Mouse (Mus musculus) neural tube, embryonic 13.5 days (tissue): ENCODE data around the gene Acsbg1. TPM values are rescaled to one million over a fixed set of nuclear protein-coding genes. Genes with fewer than 3 reads are reported as not detected.

Experiments used
- ATAC-seq: fragments of 200-750 bp; cut with Nextera tagmentation; 2 replicates; pipeline ENCODE4 v1.8.0; 2017; ENCODE audit warnings: low read depth, mild to moderate bottlenecking, moderate TSS enrichment, moderate library complexity
- H3K27ac ChIP-seq: fragments of 300-500 bp; sonication (generic); replicated peaks from 2 replicates; pipeline ENCODE4 v1.5.1; 2015; ENCODE audit warnings: moderate library complexity, mild to moderate bottlenecking, inconsistent platforms
- H3K27me3 ChIP-seq: fragments of 300-500 bp; sonication (generic); 2 replicates; pipeline ENCODE4 v1.6.1; 2015; ENCODE audit warnings: mild to moderate bottlenecking, inconsistent platforms
- H3K36me3 ChIP-seq: fragments of 300-500 bp; sonication (generic); 2 replicates; pipeline ENCODE4 v1.6.1; 2015; ENCODE audit warnings: mild to moderate bottlenecking, inconsistent platforms
- H3K4me1 ChIP-seq: fragments of 300-500 bp; sonication (generic); replicated peaks from 2 replicates; pipeline ENCODE4 v1.6.1; 2015; ENCODE audit warnings: inconsistent platforms
- H3K4me2 ChIP-seq: fragments of 300-500 bp; sonication (generic); 2 replicates; pipeline ENCODE4 v1.6.1; 2015; ENCODE audit warnings: inconsistent platforms, mild to moderate bottlenecking, moderate library complexity
- H3K4me3 ChIP-seq: fragments of 300-500 bp; sonication (generic); 2 replicates; pipeline ENCODE4 v1.5.1; 2015; ENCODE audit warnings: mild to moderate bottlenecking, inconsistent platforms
- H3K9ac ChIP-seq: fragments of 300-500 bp; sonication (generic); 2 replicates; pipeline ENCODE4 v1.6.1; 2015; ENCODE audit warnings: moderate library complexity, mild to moderate bottlenecking, inconsistent platforms
- H3K9me3 ChIP-seq: fragments of 300-500 bp; sonication (generic); 2 replicates; pipeline ENCODE4 v1.6.1; 2016; ENCODE audit warnings: inconsistent platforms
- WGBS: fragments of 180-500 bp; shearing (Covaris S2); methylation state at CpG from one replicate; pipeline ENCODE4 v1.1.7; 2015; 5-methylcytosine and 5-hydroxymethylcytosine counted together
- polyA plus RNA-seq: library from polyadenylated mRNA; unstranded; fragments of >200 nt; fragmentation: Nextera tagmentation; extraction: Ambion mirVana; gene quantifications from 2 replicates; pipeline ENCODE4 v1.2.1, GENCODE M21; 2015

The Acsbg1 gene
- polyA plus RNA-seq, 1 experiment from 2014 or later = 17.0 TPM

DNA sequence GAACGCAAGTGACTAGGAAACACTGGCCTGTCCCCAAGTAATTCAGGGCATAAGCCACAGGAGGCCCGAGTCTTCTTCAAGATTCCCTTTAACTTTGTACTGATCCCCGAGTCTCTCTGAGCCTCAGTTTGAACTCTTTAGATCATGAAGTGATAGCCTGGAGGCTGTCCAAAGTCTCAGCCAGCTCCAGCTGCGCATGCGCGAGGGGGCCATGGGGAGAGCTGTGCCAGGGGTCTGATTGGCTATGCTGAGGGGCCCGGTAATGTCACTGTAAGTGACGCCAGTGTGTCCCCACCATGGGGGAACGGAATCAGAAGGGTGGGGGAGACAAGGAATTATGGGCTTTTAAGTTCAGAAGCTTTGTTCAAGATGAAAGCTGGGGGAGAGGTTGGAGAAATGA is 2.7 kb upstream of the Acsbg1 start:
- Histone ChIP-seq H3K9me3 (0 out of 2 replicates have a peak, but pooled peaks cover 3% of the 10 kb centered on the region), H3K36me3 (no peaks in the 10 kb centered on the region), H3K9ac (no peak overlapping the region), H3K4me2 (no peak overlapping the region), H3K27ac (no peak overlapping the region), H3K27me3 (no peaks in the 10 kb centered on the region), H3K4me3 (no peak overlapping the region), H3K4me1 (peaks cover 18% of the 10 kb centered on the region)
- 73% methylated on average over 9 of the region's 9 CpGs for WGBS
- ATAC-seq = no peak

DNA sequence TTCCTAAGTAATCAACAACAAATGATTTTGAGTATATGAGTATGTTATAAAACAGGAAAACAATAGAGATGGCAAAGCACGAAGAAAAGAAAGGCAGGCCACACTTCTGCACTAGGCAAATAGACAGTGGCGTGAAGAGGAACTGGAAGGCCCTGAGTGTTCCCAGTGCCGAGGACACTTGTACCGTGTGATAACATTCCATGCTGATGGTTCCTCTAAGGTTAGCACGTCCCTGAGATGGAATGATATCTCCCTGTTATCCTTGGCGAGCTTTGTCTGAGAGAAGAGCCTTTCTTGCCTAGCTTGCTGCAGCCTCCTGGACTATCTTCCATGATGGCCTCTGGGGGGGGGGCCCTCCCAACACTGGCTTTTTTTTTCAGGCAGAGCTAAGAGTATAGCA is 2.9 kb downstream of the Acsbg1 start:
- Histone ChIP-seq H3K4me3 (no peak overlapping the region), H3K27ac (no peak overlapping the region), H3K4me1 (peaks cover 18% of the 10 kb centered on the region), H3K9me3 (no peaks in the 10 kb centered on the region), H3K9ac (no peak overlapping the region), H3K27me3 (no peaks in the 10 kb centered on the region), H3K36me3 (no peaks in the 10 kb centered on the region), H3K4me2 (no peak overlapping the region)
- ATAC-seq = no peak
- WGBS = 87% methylated on average over 6 of the region's 6 CpGs

- no peaks in the 10 kb centered on the region for H3K36me3 ChIP-seq
- no peaks in the 10 kb centered on the region for H3K9me3 ChIP-seq
- H3K27ac ChIP-seq = no peak overlapping the region
- no peak overlapping the region for H3K4me3 ChIP-seq
- H3K4me2 ChIP-seq = no peak overlapping the region
- no peak overlapping the region for H3K9ac ChIP-seq
- peaks cover 5% of the 10 kb centered on the region for H3K4me1 ChIP-seq
- 85% methylated on average over 6 of the region's 6 CpGs for WGBS
- no peak for ATAC-seq
- H3K27me3 ChIP-seq = no peaks in the 10 kb centered on the region
These were observed 5.3 kb downstream of the Acsbg1 start for GRCm38 (mm10) chr9:54656402-54656801.

GRCm38 (mm10) chr9:54655846-54656245 is 5.8 kb downstream of the Acsbg1 start:
- WGBS = 72% methylated on average over 2 of the region's 2 CpGs
- H3K4me3 ChIP-seq = no peak overlapping the region
- no peak overlapping the region for H3K4me2 ChIP-seq
- no peak for ATAC-seq
- no peak overlapping the region for H3K27ac ChIP-seq
- H3K9ac ChIP-seq = no peak overlapping the region
- no peaks in the 10 kb centered on the region for H3K36me3 ChIP-seq
- no peaks in the 10 kb centered on the region for H3K27me3 ChIP-seq
- no peaks in the 10 kb centered on the region for H3K4me1 ChIP-seq
- no peaks in the 10 kb centered on the region for H3K9me3 ChIP-seq

DNA sequence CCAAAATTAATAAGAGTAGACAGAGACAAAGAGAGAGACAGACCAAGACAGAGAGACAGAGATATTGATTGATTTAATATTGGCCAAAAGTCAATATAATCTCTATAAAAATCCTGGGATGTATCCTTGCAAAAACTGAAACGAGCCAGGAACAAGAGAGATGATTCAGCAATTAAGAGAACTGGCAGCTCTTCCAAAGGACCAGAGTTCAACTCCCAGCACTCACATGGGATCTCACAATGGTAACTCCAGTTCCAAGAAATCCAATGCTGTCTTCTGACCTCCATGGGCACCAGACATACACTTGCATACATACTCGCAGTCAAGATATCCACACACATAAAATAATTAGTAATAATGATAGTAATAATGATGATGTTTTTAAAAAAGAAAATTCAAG is 8.9 kb downstream of the Acsbg1 start:
- Histone ChIP-seq H3K4me1 (no peaks in the 10 kb centered on the region), H3K27me3 (no peaks in the 10 kb centered on the region), H3K36me3 (no peaks in the 10 kb centered on the region), H3K27ac (no peak overlapping the region), H3K4me2 (no peak overlapping the region), H3K4me3 (no peak overlapping the region), H3K9me3 (no peaks in the 10 kb centered on the region), H3K9ac (no peak overlapping the region)
- WGBS = 81% methylated on average over 2 of the region's 2 CpGs
- ATAC-seq = no peak

- H3K27ac ChIP-seq = no peak overlapping the region
- 87% methylated on average over 1 of the region's 1 CpGs for WGBS
- H3K9ac ChIP-seq = no peak overlapping the region
- H3K9me3 ChIP-seq = no peaks in the 10 kb centered on the region
- no peaks in the 10 kb centered on the region for H3K27me3 ChIP-seq
- no peak for ATAC-seq
- H3K4me1 ChIP-seq = no peaks in the 10 kb centered on the region
- no peak overlapping the region for H3K4me2 ChIP-seq
- no peaks in the 10 kb centered on the region for H3K36me3 ChIP-seq
- H3K4me3 ChIP-seq = no peak overlapping the region
These were observed 12.3 kb downstream of the Acsbg1 start for GRCm38 (mm10) chr9:54649360-54649759.

- Histone ChIP-seq H3K4me3 (no peak overlapping the region), H3K4me2 (no peak overlapping the region), H3K4me1 (no peaks in the 10 kb centered on the region), H3K27me3 (no peaks in the 10 kb centered on the region), H3K36me3 (no peaks in the 10 kb centered on the region), H3K9ac (no peak overlapping the region), H3K27ac (no peak overlapping the region), H3K9me3 (no peaks in the 10 kb centered on the region)
- 59% methylated on average over 2 of the region's 2 CpGs for WGBS
- no peak for ATAC-seq
These were observed 14.2 kb downstream of the Acsbg1 start for GRCm38 (mm10) chr9:54647456-54647855.

DNA sequence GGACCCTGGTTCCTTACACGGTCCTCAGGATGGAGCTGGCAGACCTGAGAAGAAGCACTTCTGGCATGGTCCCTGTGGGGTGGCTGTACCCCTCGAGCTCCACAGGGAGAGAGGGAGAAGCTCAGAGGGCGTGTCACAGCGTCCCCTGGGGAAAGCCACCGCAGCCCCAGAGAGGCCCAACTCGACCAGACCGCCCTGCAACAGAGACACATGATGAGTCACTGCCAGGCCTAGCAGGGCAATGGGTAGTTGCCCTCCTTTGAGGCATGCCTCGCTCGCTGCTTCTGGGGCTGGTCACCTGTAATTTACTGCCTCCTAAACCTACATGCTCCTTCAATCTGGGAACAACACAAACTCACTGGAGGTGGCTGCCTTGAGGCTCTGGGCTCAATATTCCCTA is 15.4 kb downstream of the Acsbg1 start:
- Histone ChIP-seq H3K4me3 (no peak overlapping the region), H3K27ac (no peak overlapping the region), H3K4me2 (no peak overlapping the region), H3K9ac (no peak overlapping the region), H3K9me3 (no peaks in the 10 kb centered on the region), H3K4me1 (no peaks in the 10 kb centered on the region), H3K27me3 (no peaks in the 10 kb centered on the region), H3K36me3 (no peaks in the 10 kb centered on the region)
- ATAC-seq = no peak
- WGBS = 83% methylated on average over 9 of the region's 9 CpGs

GRCm38 (mm10) chr9:54645530-54645929 is 16.1 kb downstream of the Acsbg1 start:
- Histone ChIP-seq H3K4me2 (no peak overlapping the region), H3K9me3 (no peaks in the 10 kb centered on the region), H3K36me3 (no peaks in the 10 kb centered on the region), H3K4me3 (no peak overlapping the region), H3K27ac (no peak overlapping the region), H3K4me1 (no peaks in the 10 kb centered on the region), H3K27me3 (no peaks in the 10 kb centered on the region), H3K9ac (no peak overlapping the region)
- 88% methylated on average over 6 of the region's 6 CpGs for WGBS
- ATAC-seq = no peak

DNA sequence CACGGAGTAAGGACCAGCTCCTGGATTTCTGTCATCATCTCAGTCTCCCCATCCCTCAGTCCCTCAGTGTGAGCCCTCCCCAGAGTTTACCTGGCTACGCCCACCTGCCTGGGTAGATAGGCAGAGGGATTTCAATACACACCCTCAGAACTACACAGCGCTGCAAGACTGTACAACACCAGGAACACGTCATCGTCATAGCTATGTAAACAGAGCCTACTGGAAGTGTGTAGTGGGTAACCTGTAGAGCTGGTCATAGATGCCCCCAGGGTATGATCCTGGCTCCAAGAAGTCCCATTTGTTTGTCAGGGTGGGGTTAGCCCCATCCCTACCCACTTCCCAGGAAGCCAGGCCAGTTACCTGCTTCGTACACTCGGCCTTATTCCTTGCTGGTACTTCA is 18.5 kb downstream of the Acsbg1 start:
- no peaks in the 10 kb centered on the region for H3K9me3 ChIP-seq
- no peak overlapping the region for H3K27ac ChIP-seq
- H3K4me1 ChIP-seq = no peaks in the 10 kb centered on the region
- H3K4me2 ChIP-seq = no peak overlapping the region
- no peak for ATAC-seq
- H3K27me3 ChIP-seq = no peaks in the 10 kb centered on the region
- WGBS = 90% methylated on average over 7 of the region's 7 CpGs
- H3K36me3 ChIP-seq = no peaks in the 10 kb centered on the region
- no peak overlapping the region for H3K4me3 ChIP-seq
- no peak overlapping the region for H3K9ac ChIP-seq

- no peaks in the 10 kb centered on the region for H3K27me3 ChIP-seq
- H3K36me3 ChIP-seq = no peaks in the 10 kb centered on the region
- H3K4me1 ChIP-seq = no peaks in the 10 kb centered on the region
- no peak for ATAC-seq
- no peak overlapping the region for H3K4me3 ChIP-seq
- H3K9me3 ChIP-seq = no peaks in the 10 kb centered on the region
- H3K9ac ChIP-seq = no peak overlapping the region
- H3K27ac ChIP-seq = no peak overlapping the region
- no peak overlapping the region for H3K4me2 ChIP-seq
- 85% methylated on average over 4 of the region's 4 CpGs for WGBS
These were observed 19.1 kb downstream of the Acsbg1 start for GRCm38 (mm10) chr9:54642556-54642955.

DNA sequence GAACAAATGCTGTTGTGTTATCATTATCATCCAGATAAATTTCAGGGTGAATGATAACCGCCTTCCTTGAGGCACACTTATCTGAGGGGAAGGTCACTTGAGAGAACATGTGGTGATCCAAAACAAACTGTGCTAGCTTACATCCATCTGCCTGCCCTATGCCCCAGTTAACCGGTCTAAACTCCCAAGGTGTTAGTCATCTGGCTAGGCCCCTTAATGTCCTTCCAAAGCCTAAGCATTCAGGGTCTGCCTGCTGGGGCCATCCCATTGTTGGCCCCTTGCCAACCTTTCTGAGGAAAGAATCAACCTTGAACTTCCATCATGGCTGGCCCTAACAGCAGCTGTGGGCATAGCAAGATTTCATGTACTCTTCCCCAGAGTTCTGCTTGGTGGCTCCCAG is 19.5 kb downstream of the Acsbg1 start:
- Histone ChIP-seq H3K9me3 (no peaks in the 10 kb centered on the region), H3K36me3 (no peaks in the 10 kb centered on the region), H3K4me2 (no peak overlapping the region), H3K27ac (no peak overlapping the region), H3K9ac (no peak overlapping the region), H3K4me3 (no peak overlapping the region), H3K4me1 (no peaks in the 10 kb centered on the region), H3K27me3 (no peaks in the 10 kb centered on the region)
- no peak for ATAC-seq
- 81% methylated on average over 2 of the region's 2 CpGs for WGBS

- Histone ChIP-seq H3K4me3 (no peak overlapping the region), H3K36me3 (no peaks in the 10 kb centered on the region), H3K9me3 (no peaks in the 10 kb centered on the region), H3K9ac (no peak overlapping the region), H3K4me1 (no peaks in the 10 kb centered on the region), H3K27me3 (no peaks in the 10 kb centered on the region), H3K4me2 (no peak overlapping the region), H3K27ac (no peak overlapping the region)
- WGBS = 84% methylated on average over 3 of the region's 3 CpGs
- ATAC-seq = no peak
These were observed 20.1 kb downstream of the Acsbg1 start for GRCm38 (mm10) chr9:54641548-54641947.
